In genomic region chr7:87664041-87664440, GRCm38 (mm10) we compare ENCODE assay signal across 17 mouse cellular contexts.
"Had no signal": no experiment of that assay in that cellular context is flagged by ENCODE, and none has a peak within 500 bp of the region (broad histone marks: within the 10 kb centered on the region; RNA-seq: fewer than 3 reads in every experiment).

No protein-coding gene starts in this region.

- H3K4me1 ChIP-seq: limb, embryonic 15.5 days; liver, embryonic 12.5 days; midbrain, embryonic 15.5 days; neural tube, embryonic 13.5 days had no signal

- H3K27ac ChIP-seq: layer of hippocampus, adult 2 months; limb, embryonic 15.5 days; liver, embryonic 12.5 days; midbrain, embryonic 15.5 days; neural tube, embryonic 13.5 days had no signal

- H3K36me3 ChIP-seq: limb, embryonic 15.5 days; liver, embryonic 12.5 days; midbrain, embryonic 15.5 days; neural tube, embryonic 13.5 days had no signal

- DNase-seq: kidney, adult 8-10 months; kidney, postnatal 10 days; kidney, postnatal 4 days; left cerebral cortex, postnatal 4 days; lung, postnatal 4 days; retina, postnatal 1 day; right cerebral cortex, postnatal 4 days; spleen, adult 18-20 months; thymus, adult 18-20 months; thymus, postnatal 14 days had no signal

- H3K9ac ChIP-seq: limb, embryonic 15.5 days; liver, embryonic 12.5 days; midbrain, embryonic 15.5 days; neural tube, embryonic 13.5 days had no signal

- H3K27me3 ChIP-seq: limb, embryonic 15.5 days; liver, embryonic 12.5 days; midbrain, embryonic 15.5 days; neural tube, embryonic 13.5 days had no signal

- H3K4me3 ChIP-seq: layer of hippocampus, adult 2 months; limb, embryonic 15.5 days; liver, embryonic 12.5 days; midbrain, embryonic 15.5 days; neural tube, embryonic 13.5 days had no signal

- H3K9me3 ChIP-seq: limb, embryonic 15.5 days; liver, embryonic 12.5 days; midbrain, embryonic 15.5 days; neural tube, embryonic 13.5 days had no signal

- ATAC-seq: intestine, postnatal 0 days; liver, embryonic 12.5 days; midbrain, embryonic 15.5 days had no signal

- H3K4me2 ChIP-seq: limb, embryonic 15.5 days; liver, embryonic 12.5 days; midbrain, embryonic 11.5 days; midbrain, embryonic 15.5 days; neural tube, embryonic 13.5 days had no signal
